Mouse (Mus musculus): ENCODE data around the gene Eif2b1.

The Eif2b1 gene

GRCm38 (mm10) chr5:124541602-124541973 lies 37.3 kb downstream of the Eif2b1 start:
- DNase-seq = no peak

DNA sequence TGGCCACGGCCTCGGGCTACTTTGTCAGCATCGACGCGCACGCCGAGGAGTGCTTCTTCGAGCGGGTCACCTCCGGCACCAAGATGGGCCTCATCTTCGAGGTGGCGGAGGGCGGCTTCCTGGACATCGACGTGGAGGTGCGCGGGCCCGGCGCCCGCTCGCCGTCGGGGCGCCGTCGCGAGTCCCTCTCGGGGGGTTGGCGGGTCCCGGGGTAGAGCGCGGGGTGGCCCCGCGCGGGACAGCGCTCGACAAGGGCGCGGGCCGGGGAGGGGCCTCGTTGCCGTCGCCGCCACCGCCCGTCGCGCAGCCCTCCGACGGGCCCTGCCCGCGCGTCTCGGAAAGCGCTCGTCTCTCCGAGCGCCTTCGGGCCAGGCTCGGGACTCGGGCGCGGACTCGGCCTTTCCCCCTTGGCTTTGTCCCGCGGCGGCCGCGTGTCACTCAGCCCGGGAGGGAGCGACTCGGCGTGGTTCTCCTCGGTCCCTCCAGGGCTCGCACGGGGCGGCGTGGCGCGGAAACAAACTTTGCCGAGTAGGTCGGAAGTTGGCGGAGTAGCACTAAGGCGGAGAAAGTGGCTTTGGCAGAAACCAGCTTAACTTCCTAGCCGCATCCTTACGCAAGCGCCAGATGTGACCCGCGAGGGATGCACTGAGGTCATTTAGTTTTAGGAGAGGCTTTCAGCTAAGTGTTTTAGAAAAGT lies 37.9 kb downstream of the Eif2b1 start:
- peak; percentile 82 for DNase-seq

GRCm38 (mm10) chr5:124540383-124540786 lies 38.5 kb downstream of the Eif2b1 start, which contains the start of gene Tmed2:
Gene Tmed2 (plus strand): TSS chr5:124540695.
- DNase-seq = peak; percentile 99

GRCm38 (mm10) chr5:124539905-124540304 lies 39.0 kb downstream of the Eif2b1 start:
- DNase-seq = no peak

- peak; percentile 70 for DNase-seq
These were observed 39.8 kb downstream of the Eif2b1 start for GRCm38 (mm10) chr5:124538813-124539792.

DNA sequence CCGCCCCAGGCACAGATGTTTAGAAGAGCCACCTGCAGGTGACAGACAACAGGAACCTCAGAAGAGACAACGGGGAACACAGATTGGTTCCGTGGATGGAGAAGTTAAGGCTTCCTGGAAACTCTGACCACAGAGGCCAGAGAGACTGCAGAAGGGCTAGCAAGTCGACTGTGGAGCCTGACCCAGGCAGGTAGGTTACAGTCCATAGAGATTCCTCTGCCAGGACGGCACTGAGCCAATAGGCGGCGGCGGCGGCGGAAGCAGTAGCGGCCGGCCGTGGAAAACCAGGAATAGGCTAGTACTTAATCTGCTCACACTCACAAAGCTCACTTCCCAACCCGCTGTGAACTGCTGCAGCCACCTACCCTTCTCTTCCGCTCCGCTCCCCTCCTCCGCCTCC lies 42.2 kb downstream of the Eif2b1 start:
- DNase-seq = peak; percentile 36

DNA sequence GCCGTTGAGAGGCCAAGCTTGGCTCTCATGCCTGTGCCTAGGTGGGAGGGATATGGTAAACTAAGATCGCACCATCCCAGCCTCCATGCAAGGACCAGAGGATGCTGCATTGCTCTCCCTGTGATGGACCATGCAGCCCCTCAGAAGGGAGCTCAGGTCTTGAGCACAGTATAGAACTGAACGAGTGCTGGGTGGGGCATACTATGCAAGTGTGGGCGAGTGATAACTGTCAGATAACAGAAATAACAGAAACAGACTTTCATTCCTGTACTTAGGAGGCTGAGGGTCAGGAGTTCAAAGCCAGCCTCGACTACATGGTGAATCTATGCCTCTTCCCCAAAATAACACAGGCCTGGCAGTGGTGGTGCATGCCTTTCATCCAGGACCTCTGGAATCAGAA lies 43.9 kb downstream of the Eif2b1 start:
- no peak for DNase-seq

DNA sequence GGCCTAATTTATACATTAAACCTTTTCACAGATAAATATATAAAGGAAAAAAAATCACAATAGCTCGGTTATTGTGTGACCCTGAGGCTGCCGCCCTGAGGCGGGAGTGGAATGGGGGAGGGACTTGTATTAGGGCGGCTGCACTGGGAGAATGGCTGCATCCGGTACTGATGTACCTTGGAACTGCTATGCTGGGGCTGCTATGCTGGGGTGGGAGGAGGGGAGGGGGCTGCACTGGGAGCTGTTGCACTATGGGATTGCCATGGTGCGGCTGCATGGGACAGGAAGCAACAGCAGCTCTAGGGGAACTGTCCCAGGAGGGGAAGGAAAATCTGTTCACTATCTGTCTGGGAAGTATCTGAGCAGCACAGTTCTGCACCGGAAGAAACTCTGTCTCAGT lies 46.5 kb downstream of the Eif2b1 start:
- no peak for DNase-seq

- no peak for DNase-seq
These were observed 47.4 kb downstream of the Eif2b1 start for GRCm38 (mm10) chr5:124531583-124531930.

- peak; percentile 93 for DNase-seq
These were observed 48.0 kb downstream of the Eif2b1 start, which contains the start of gene Rilpl1 for GRCm38 (mm10) chr5:124530655-124531582. Gene Rilpl1 (minus strand): TSS chr5:124531391.

GRCm38 (mm10) chr5:124529697-124530096 lies 49.2 kb downstream of the Eif2b1 start:
- no peak for DNase-seq

- peak; percentile 23 for DNase-seq
These were observed 49.7 kb downstream of the Eif2b1 start for GRCm38 (mm10) chr5:124529191-124529651.

DNA sequence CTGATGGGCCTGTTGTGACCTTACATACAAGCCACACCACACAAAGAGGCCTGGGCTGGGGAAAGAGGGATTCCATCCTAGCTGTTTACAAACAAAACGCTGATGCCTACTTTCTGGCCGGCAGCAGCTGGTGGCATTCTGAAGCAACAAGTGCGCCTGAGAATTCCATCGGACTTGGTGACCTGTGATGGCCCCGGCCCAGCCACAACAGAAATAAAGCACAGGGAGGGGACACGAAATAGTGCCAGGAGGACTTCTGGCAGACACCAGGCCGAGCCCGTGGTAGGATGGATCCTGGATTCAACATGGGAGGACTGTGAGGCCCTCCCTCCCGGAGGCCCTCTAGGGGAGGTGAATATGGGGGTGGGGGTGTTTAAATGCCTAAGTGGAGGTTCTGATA lies 50.1 kb downstream of the Eif2b1 start:
- peak; percentile 23 for DNase-seq

DNA sequence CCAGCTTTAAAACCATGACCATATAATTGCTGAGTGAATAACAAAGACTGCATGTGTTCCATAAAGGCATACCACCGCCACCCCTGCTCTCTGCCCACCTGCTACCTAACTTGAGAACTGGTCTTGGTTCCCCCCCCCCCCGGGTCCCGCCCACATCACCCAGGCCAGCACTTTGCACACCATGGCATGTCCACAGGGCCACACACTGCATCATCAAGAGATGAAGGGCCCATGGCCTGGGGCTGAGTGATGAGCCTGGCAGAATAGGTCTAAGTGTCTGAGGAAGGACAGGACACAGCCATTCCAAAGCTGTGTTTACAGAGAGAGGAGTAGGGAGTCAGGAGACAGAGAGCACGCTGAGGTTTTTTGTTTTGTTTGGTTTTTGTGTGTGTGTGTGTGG lies 50.6 kb downstream of the Eif2b1 start:
- DNase-seq = peak; percentile 17

DNA sequence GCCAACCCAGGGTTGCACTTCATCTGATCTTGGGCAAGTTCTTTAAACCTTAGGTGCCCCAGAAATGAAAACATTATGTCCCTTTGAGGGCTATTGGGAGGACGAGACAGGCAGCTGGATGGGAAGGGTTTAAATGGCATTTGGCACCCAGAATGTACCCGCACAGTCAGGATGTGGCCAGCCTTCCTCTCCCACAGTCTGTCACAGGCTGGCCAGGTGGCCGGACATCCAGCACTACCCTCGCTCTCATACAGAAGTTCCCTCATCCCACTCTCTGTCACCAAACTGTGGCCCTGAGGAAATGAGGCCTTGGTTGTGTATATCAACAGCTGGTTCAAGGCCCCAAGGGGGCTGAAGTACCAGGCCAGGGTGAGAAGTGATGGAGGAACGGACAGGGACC lies 54.0 kb downstream of the Eif2b1 start:
- DNase-seq = no peak

- DNase-seq = peak; percentile 10
These were observed 55.9 kb downstream of the Eif2b1 start for GRCm38 (mm10) chr5:124523032-124523431.

- no peak for DNase-seq
These were observed 57.3 kb downstream of the Eif2b1 start for GRCm38 (mm10) chr5:124521588-124521987.
